ENCODE assay signal across 14 mouse cellular contexts in the genomic region with DNA sequence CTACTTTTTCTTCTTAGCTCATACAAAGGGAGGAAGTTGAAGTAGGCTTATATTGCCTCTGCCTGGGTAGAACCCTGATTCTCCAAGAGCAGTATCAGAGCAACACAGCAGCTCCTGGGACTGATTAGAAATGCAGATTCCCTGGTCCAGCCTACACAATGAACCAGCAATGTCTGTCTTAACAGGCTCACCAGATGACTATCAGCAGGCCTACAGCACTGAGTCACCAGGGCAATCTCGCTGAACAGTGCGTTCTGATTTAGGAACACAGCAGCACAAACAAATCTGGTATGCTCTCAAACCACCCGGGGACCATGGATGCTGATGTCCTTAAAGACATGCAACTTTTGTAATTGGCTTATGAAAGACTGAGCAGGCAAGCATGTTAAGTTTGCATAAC.
A peak's percentile ranks its signal among the peaks of the same experiment; 100 is the strongest.
DNase-seq lines count a peak whose midpoint lies in the region; ATAC-seq and TF ChIP-seq lines count a peak whose summit lies in the region.
"Had no signal": no experiment of that assay in that cellular context is flagged by ENCODE, and none has a peak within 500 bp of the region (broad histone marks: within the 10 kb centered on the region; RNA-seq: fewer than 3 reads in every experiment).

No protein-coding gene starts in this region.

- no peak overlapping the region for H3K4me2 ChIP-seq in stomach, postnatal 0 days (replicated peaks; ENCODE audit: low read depth)
- H3K4me2 ChIP-seq: kidney, embryonic 15.5 days; liver, embryonic 15.5 days had no signal

- no peak overlapping the region for H3K9ac ChIP-seq in stomach, postnatal 0 days (ENCODE audit: low read length)
- H3K9ac ChIP-seq: kidney, embryonic 15.5 days; liver, embryonic 15.5 days had no signal

- H3K27me3 ChIP-seq in stomach, postnatal 0 days (ENCODE audit: control insufficient read depth, insufficient read depth, low read length): no peaks in the 10 kb centered on the region
- H3K27me3 ChIP-seq: kidney, embryonic 15.5 days; liver, embryonic 15.5 days had no signal

- no peak for ATAC-seq in stomach, postnatal 0 days (ENCODE audit: low FRiP score, low TSS enrichment)

- TF ChIP-seq CTCF in stomach, postnatal 0 days (IDR thresholded peaks at IDR 0.05; ENCODE audit: low read depth): no peak

- no peaks in the 10 kb centered on the region for H3K9me3 ChIP-seq in stomach, postnatal 0 days (ENCODE audit: control insufficient read depth, low read length)
- H3K9me3 ChIP-seq: kidney, embryonic 15.5 days; liver, embryonic 15.5 days had no signal

- intact Hi-C loops in left cerebral cortex, postnatal 25 days (cut with DNase I): no loop called here
- intact Hi-C loops in heart, postnatal 10 days (cut with DNase I): no loop called here

- H3K4me3 ChIP-seq in stomach, postnatal 0 days (ENCODE audit: low read depth, low read length): no peak overlapping the region
- H3K4me3 ChIP-seq: erythroblast, embryonic 14.5 days; kidney, embryonic 15.5 days; liver, embryonic 15.5 days had no signal

- peak; percentile 73 to 78 for DNase-seq in adrenal gland, adult (ENCODE audit: inconsistent age in 2 of 2, low spot score in 1 of 2)
- no peak for DNase-seq in adrenal gland, adult 18-20 months (ENCODE audit: low spot score in 2 of 2)
- peak; percentile 6 for DNase-seq in lung, postnatal 36 days
- DNase-seq in lung, postnatal 10 days: no peak
- DNase-seq in brain, adult 2 months (ENCODE audit: low read depth, low spot score): peak; percentile 88
- peak; percentile 40 to 67 for DNase-seq in left cerebral cortex, postnatal 25 days (ENCODE audit: low spot score in 2 of 2)
- DNase-seq in stomach, postnatal 0 days (ENCODE audit: low spot score): no peak
- no peak for DNase-seq in heart, postnatal 10 days
- DNase-seq: cerebellum, adult 8-10 months; right cerebral cortex, postnatal 4 days; thymus, postnatal 36 days had no signal

- no peaks in the 10 kb centered on the region for H3K4me1 ChIP-seq in stomach, postnatal 0 days (replicated peaks; ENCODE audit: control insufficient read depth, insufficient read depth)
- H3K4me1 ChIP-seq: kidney, embryonic 15.5 days; liver, embryonic 15.5 days had no signal

- no peak for TF ChIP-seq EP300 in stomach, postnatal 0 days (optimal IDR thresholded peaks at IDR 0.05)

- H3K27ac ChIP-seq in stomach, postnatal 0 days (replicated peaks): no peak overlapping the region
- H3K27ac ChIP-seq: kidney, embryonic 15.5 days; liver, embryonic 15.5 days had no signal

- H3K36me3 ChIP-seq in stomach, postnatal 0 days (ENCODE audit: control insufficient read depth, insufficient read depth, low read length): peaks cover 19% of the 10 kb centered on the region

- WGBS in stomach, postnatal 0 days: 65% methylated on average over 3 of the region's 3 CpGs

Comparison
In these comparisons a context has a peak if more than half of its experiments do, and no peak if none do; other contexts are left out.
1. DNase-seq: peak in adrenal gland, adult (2 of 2), lung, postnatal 36 days (single experiment), brain, adult 2 months (single experiment) and left cerebral cortex, postnatal 25 days (2 of 2); none in adrenal gland, adult 18-20 months (0 of 2), lung, postnatal 10 days (single experiment), stomach, postnatal 0 days (single experiment) and heart, postnatal 10 days (0 of 2).